Mouse (Mus musculus) embryonic facial prominence, embryonic 12.5 days (tissue): Measurements from ENCODE around the gene Ccdc180. TPM values are rescaled to one million over a fixed set of nuclear protein-coding genes. Genes with fewer than 3 reads are reported as not detected.

Experiments
- ATAC-seq: fragments of 200-750 bp; cut with Nextera tagmentation; 2 replicates; pipeline ENCODE4 v1.8.0; 2017; ENCODE audit not compliant: insufficient number of reproducible peaks, insufficient read depth, low FRiP score, low TSS enrichment
- H3K27ac ChIP-seq: fragments of 300-500 bp; sonication (generic); 2 replicates; pipeline ENCODE4 v1.5.1; 2016; ENCODE audit warnings: mild to moderate bottlenecking
- H3K27me3 ChIP-seq: fragments of 300-500 bp; sonication (generic); 2 replicates; pipeline ENCODE4 v1.6.1; 2016; ENCODE audit warnings: mild to moderate bottlenecking, moderate library complexity
- H3K36me3 ChIP-seq: fragments of 300-500 bp; sonication (generic); 2 replicates; pipeline ENCODE4 v1.6.1; 2016; ENCODE audit warnings: mild to moderate bottlenecking
- H3K4me1 ChIP-seq: fragments of 300-500 bp; sonication (generic); 2 replicates; pipeline ENCODE4 v1.6.1; 2016
- H3K4me2 ChIP-seq: fragments of 300-500 bp; sonication (generic); replicated peaks from 2 replicates; pipeline ENCODE4 v1.6.1; 2016; ENCODE audit warnings: mild to moderate bottlenecking, moderate library complexity
- H3K4me3 ChIP-seq: fragments of 300-500 bp; sonication (generic); 2 replicates; pipeline ENCODE4 v1.5.1; 2016; ENCODE audit warnings: mild to moderate bottlenecking
- H3K9ac ChIP-seq: fragments of 300-500 bp; sonication (generic); 2 replicates; pipeline ENCODE4 v1.6.1; 2016; ENCODE audit warnings: mild to moderate bottlenecking, moderate library complexity
- H3K9me3 ChIP-seq: fragments of 300-500 bp; sonication (generic); 2 replicates; pipeline ENCODE4 v1.6.1; 2016; ENCODE audit warnings: mild to moderate bottlenecking, moderate library complexity
- WGBS: fragments of 180-500 bp; shearing (Covaris S2); methylation state at CpG from one replicate; pipeline ENCODE4 v1.1.7; 2016; 5-methylcytosine and 5-hydroxymethylcytosine counted together
- polyA plus RNA-seq: library from polyadenylated mRNA; unstranded; fragments of >200 nt; fragmentation: Nextera tagmentation; extraction: Ambion mirVana; gene quantifications from 2 replicates; pipeline ENCODE4 v1.2.1, GENCODE M21; 2016

The Ccdc180 gene
- polyA plus RNA-seq, 1 experiment from 2014 or later = not detected

GRCm38 (mm10) chr4:45917091-45917490, 27.0 kb downstream of the Ccdc180 start:
- Histone ChIP-seq H3K9ac (no peak overlapping the region), H3K36me3 (no peaks in the 10 kb centered on the region), H3K4me2 (no peak overlapping the region), H3K27me3 (no peaks in the 10 kb centered on the region), H3K27ac (no peak overlapping the region), H3K4me3 (no peak overlapping the region), H3K4me1 (no peaks in the 10 kb centered on the region), H3K9me3 (no peaks in the 10 kb centered on the region)
- 81% methylated on average over 7 of the region's 7 CpGs for WGBS
- no peak for ATAC-seq

- 86% methylated on average over 10 of the region's 10 CpGs for WGBS
- H3K27ac ChIP-seq = no peak overlapping the region
- H3K4me2 ChIP-seq = no peak overlapping the region
- H3K9ac ChIP-seq = no peak overlapping the region
- no peak overlapping the region for H3K4me3 ChIP-seq
- no peak for ATAC-seq
- H3K36me3 ChIP-seq = no peaks in the 10 kb centered on the region
- H3K4me1 ChIP-seq = no peaks in the 10 kb centered on the region
- H3K27me3 ChIP-seq = no peaks in the 10 kb centered on the region
- H3K9me3 ChIP-seq = no peaks in the 10 kb centered on the region
Measured at GRCm38 (mm10) chr4:45921663-45922435, 31.7 kb downstream of the Ccdc180 start.

GRCm38 (mm10) chr4:45924011-45924410, 33.9 kb downstream of the Ccdc180 start:
- Histone ChIP-seq H3K36me3 (no peaks in the 10 kb centered on the region), H3K27me3 (no peaks in the 10 kb centered on the region), H3K9me3 (no peaks in the 10 kb centered on the region), H3K27ac (no peak overlapping the region), H3K9ac (no peak overlapping the region), H3K4me3 (no peak overlapping the region), H3K4me1 (no peaks in the 10 kb centered on the region), H3K4me2 (no peak overlapping the region)
- ATAC-seq = no peak
- WGBS = 87% methylated on average over 4 of the region's 4 CpGs

DNA sequence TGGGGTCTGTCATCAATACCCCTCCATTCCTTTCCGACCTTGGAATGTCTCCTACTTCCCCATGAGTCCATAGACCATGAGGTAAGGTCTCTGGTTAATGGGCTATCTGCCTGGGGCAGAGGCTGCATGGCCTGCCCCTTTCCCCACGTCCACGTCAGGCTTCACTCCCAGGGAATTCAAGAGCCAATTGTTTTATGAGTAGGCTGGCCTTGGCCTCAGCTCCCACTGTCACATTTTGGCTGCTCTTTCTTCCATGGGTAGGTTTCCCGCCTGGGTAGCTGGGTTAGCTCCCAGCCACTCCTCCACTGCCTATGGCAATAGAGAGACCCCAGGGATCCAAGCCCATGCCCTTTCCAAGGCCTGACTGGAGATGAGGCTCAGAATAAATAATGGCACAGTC, 38.5 kb downstream of the Ccdc180 start:
- ATAC-seq = no peak
- H3K27ac ChIP-seq = no peak overlapping the region
- H3K9ac ChIP-seq = no peak overlapping the region
- no peak overlapping the region for H3K4me2 ChIP-seq
- no peaks in the 10 kb centered on the region for H3K27me3 ChIP-seq
- no peak overlapping the region for H3K4me3 ChIP-seq
- 70% methylated on average over 4 of the region's 4 CpGs for WGBS
- no peaks in the 10 kb centered on the region for H3K9me3 ChIP-seq
- no peaks in the 10 kb centered on the region for H3K36me3 ChIP-seq
- no peaks in the 10 kb centered on the region for H3K4me1 ChIP-seq

DNA sequence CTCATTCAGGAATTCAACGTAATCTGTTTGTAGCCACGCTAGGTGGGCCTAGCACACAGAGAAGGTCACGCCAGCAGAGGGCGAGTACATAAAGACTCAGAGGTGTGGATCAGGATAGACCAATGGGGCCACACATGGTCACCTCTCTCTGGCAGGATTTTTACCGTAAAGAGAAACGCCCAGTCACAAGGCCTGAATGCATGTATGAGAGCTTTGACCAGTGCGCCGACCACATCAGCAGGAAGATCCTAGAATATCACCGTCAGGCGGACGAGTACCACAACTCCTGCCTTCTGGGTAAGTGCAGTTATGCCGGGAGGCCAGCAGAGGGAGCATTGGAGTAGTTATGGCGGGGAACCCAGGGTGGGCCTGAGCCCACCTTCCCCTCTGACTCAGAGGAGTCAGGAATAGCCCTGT, 51.5 kb downstream of the Ccdc180 start:
- peak; percentile 64; the same call in 1 of the 2 replicates for ATAC-seq
- Histone ChIP-seq H3K27ac (no peak overlapping the region), H3K4me3 (no peak overlapping the region), H3K4me2 (no peak overlapping the region), H3K4me1 (no peaks in the 10 kb centered on the region), H3K9me3 (no peaks in the 10 kb centered on the region), H3K36me3 (no peaks in the 10 kb centered on the region), H3K27me3 (no peaks in the 10 kb centered on the region), H3K9ac (no peak overlapping the region)
- WGBS = 28% methylated on average over 13 of the region's 13 CpGs

DNA sequence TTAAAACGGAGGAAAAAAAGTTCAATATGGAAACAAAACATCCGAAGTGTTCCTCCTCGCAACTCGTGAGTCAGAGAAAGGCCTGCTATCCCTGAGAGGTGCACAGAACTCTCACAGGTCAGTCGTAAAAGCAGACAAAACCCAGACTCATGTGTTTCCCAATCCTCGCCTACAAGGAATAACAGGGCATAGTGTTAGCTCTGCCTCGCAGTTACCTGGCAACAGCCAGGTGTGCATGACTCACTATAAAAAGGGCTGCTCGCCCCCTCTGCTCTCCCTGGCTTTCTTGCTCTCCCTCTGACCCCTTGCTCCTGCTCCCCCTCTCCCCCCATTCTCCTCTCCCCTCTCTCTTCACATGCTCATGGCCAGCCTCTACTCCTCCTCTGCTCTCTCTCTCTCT, 57.6 kb downstream of the Ccdc180 start:
- 77% methylated on average over 8 of the region's 8 CpGs for WGBS
- Histone ChIP-seq H3K9ac (no peak overlapping the region), H3K4me3 (no peak overlapping the region), H3K36me3 (no peaks in the 10 kb centered on the region), H3K9me3 (no peaks in the 10 kb centered on the region), H3K27ac (no peak overlapping the region), H3K4me1 (no peaks in the 10 kb centered on the region), H3K27me3 (no peaks in the 10 kb centered on the region), H3K4me2 (no peak overlapping the region)
- no peak for ATAC-seq

- no peak overlapping the region for H3K27ac ChIP-seq
- no peaks in the 10 kb centered on the region for H3K27me3 ChIP-seq
- no peaks in the 10 kb centered on the region for H3K36me3 ChIP-seq
- no peak overlapping the region for H3K9ac ChIP-seq
- H3K4me3 ChIP-seq = no peak overlapping the region
- H3K4me1 ChIP-seq = no peaks in the 10 kb centered on the region
- WGBS = 85% methylated on average over 7 of the region's 7 CpGs
- no peak for ATAC-seq
- no peaks in the 10 kb centered on the region for H3K9me3 ChIP-seq
- H3K4me2 ChIP-seq = no peak overlapping the region
Measured at GRCm38 (mm10) chr4:45949109-45949848, 59.2 kb downstream of the Ccdc180 start.

GRCm38 (mm10) chr4:45951830-45952229, 61.7 kb downstream of the Ccdc180 start:
- H3K4me3 ChIP-seq = no peak overlapping the region
- H3K36me3 ChIP-seq = no peaks in the 10 kb centered on the region
- no peak overlapping the region for H3K4me2 ChIP-seq
- H3K9ac ChIP-seq = no peak overlapping the region
- no peaks in the 10 kb centered on the region for H3K27me3 ChIP-seq
- WGBS = 94% methylated on average over 17 of the region's 18 CpGs
- H3K27ac ChIP-seq = no peak overlapping the region
- no peak for ATAC-seq
- H3K4me1 ChIP-seq = no peaks in the 10 kb centered on the region
- no peaks in the 10 kb centered on the region for H3K9me3 ChIP-seq

DNA sequence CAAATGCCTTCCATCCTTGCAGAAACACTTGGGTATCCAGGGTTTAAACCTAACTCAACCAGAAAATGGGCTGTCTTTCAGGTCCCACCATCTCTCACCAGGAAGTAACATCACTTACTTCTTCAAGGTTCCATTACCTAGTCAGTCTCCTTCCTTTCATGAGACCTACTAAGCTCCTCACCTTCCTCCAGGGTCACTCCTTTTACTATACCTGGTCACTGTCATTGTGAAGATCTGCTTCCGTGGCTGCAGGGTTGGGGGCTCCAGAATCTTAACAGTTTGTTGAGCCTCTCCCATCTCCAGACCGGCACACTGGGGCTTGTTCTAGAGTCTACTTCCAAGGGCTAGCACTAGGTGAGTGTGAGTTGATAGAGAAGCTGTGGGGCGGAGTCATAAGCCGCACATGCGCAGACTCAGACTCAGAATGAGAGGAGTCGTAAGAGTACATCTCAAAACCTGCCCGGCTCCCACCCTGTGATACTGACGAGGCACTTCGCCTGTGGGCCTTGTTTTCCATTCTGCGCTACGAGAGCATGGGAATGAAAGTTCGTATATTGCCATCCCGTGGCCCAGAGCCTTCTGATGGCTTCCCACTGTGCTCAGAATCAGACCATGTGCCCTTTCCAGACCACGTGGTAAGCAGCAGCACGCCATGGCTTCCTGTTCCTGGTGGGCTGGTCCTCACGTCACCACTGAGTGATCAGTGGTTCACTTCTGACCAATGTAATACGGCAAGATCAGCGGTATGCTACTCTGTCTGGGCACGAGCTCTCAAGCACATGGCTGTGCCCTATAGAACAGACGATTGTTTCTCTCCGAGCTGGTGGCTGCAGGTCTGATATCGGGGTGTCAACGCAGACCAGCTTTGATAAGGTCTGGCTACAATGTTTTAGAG, 63.2 kb downstream of the Ccdc180 start:
- H3K27ac ChIP-seq = no peak overlapping the region
- no peak overlapping the region for H3K4me2 ChIP-seq
- no peaks in the 10 kb centered on the region for H3K36me3 ChIP-seq
- 93% methylated on average over 23 of the region's 23 CpGs for WGBS
- no peak overlapping the region for H3K4me3 ChIP-seq
- ATAC-seq = no peak
- H3K27me3 ChIP-seq = no peaks in the 10 kb centered on the region
- H3K9me3 ChIP-seq = no peaks in the 10 kb centered on the region
- no peak overlapping the region for H3K9ac ChIP-seq
- no peaks in the 10 kb centered on the region for H3K4me1 ChIP-seq

DNA sequence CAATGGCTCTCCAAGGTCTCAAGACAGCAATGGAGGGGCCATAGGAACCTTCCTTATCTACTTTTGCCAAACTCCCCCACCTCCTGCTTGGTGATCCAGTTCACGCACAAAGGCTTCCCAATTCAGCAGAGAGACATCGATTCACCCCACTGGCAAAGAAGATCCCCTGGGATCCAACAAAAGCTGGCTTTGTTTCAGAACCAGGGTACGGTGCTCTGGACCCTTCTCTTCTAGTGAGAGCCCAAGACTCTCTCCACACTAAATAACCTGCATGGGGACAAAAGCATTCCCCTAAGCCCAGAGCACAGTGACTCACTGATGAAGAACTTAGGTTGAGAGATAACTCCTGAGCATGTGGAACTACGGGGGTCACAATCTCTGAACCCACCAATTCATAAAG, 65.1 kb downstream of the Ccdc180 start:
- H3K4me2 ChIP-seq = no peak overlapping the region
- H3K27me3 ChIP-seq = no peaks in the 10 kb centered on the region
- no peak overlapping the region for H3K27ac ChIP-seq
- no peak overlapping the region for H3K9ac ChIP-seq
- ATAC-seq = no peak
- WGBS = 74% methylated on average over 4 of the region's 4 CpGs
- H3K9me3 ChIP-seq = no peaks in the 10 kb centered on the region
- no peak overlapping the region for H3K4me3 ChIP-seq
- H3K36me3 ChIP-seq = no peaks in the 10 kb centered on the region
- no peaks in the 10 kb centered on the region for H3K4me1 ChIP-seq

GRCm38 (mm10) chr4:45956131-45956530, 66.0 kb downstream of the Ccdc180 start:
- H3K27ac ChIP-seq = no peak overlapping the region
- no peak overlapping the region for H3K4me3 ChIP-seq
- no peaks in the 10 kb centered on the region for H3K4me1 ChIP-seq
- ATAC-seq = no peak
- no peak overlapping the region for H3K4me2 ChIP-seq
- H3K9me3 ChIP-seq = no peaks in the 10 kb centered on the region
- whole genome bisulfite sequencing = 91% methylated on average over 8 of the region's 8 CpGs
- no peak overlapping the region for H3K9ac ChIP-seq
- H3K36me3 ChIP-seq = no peaks in the 10 kb centered on the region
- no peaks in the 10 kb centered on the region for H3K27me3 ChIP-seq
